Mouse (Mus musculus) brain, embryonic 14.5 days (tissue): ENCODE data around the gene Ldlrad2. TPM values are rescaled to one million over a fixed set of nuclear protein-coding genes. Genes with fewer than 3 reads are reported as not detected.

Source experiments
- DNase-seq: peaks from one replicate; pipeline ENCODE4 v3.0.0-alpha.2; 2011; ENCODE audit warnings: low read depth
- CTCF ChIP-seq: fragments of 200-500 bp; IDR thresholded peaks from 2 replicates; pipeline ENCODE4 v1.5.1; 2012; ENCODE audit warnings: inconsistent platforms, mild to moderate bottlenecking, moderate library complexity, borderline replicate concordance; ENCODE audit not compliant: insufficient read depth, insufficient read length; ENCODE audit errors: extremely low read depth
- POLR2A ChIP-seq: fragments of 200-500 bp; IDR thresholded peaks from 2 replicates; pipeline ENCODE4 v1.6.1; 2012; ENCODE audit warnings: mild to moderate bottlenecking, inconsistent platforms, borderline replicate concordance; ENCODE audit not compliant: poor library complexity, insufficient read depth, insufficient read length, severe bottlenecking; ENCODE audit errors: extremely low read depth
- polyA plus RNA-seq: library from polyadenylated mRNA; depleted of rRNA; stranded (reverse); fragments of >200 nt; gene quantifications from 2 replicates; pipeline ENCODE4 v1.2.3, GENCODE M21; 2012; rRNA removed

The Ldlrad2 gene
- polyA plus RNA-seq, 1 experiment: not detected

GRCm38 (mm10) chr4:137545568-137545967 lies 28.8 kb downstream of the Ldlrad2 start:
- TF ChIP-seq CTCF (no peak), POLR2A (no peak)
- DNase-seq: no peak

- TF ChIP-seq CTCF (no peak), POLR2A (no peak)
- no peak for DNase-seq
These were observed 31.4 kb downstream of the Ldlrad2 start for GRCm38 (mm10) chr4:137542968-137543367.

- DNase-seq: peak; percentile 5
- TF ChIP-seq CTCF (no peak), POLR2A (no peak)
These were observed 34.0 kb downstream of the Ldlrad2 start for GRCm38 (mm10) chr4:137540356-137540755.

- TF ChIP-seq CTCF (no peak), POLR2A (no peak)
- no peak for DNase-seq
These were observed 46.5 kb downstream of the Ldlrad2 start for GRCm38 (mm10) chr4:137527872-137528271.

GRCm38 (mm10) chr4:137527368-137527767 lies 47.0 kb downstream of the Ldlrad2 start:
- TF ChIP-seq CTCF: no peak
- no peak for TF ChIP-seq POLR2A
- DNase-seq: peak; percentile 12

GRCm38 (mm10) chr4:137525426-137525825 lies 48.9 kb downstream of the Ldlrad2 start:
- DNase-seq: no peak
- TF ChIP-seq CTCF: no peak
- TF ChIP-seq POLR2A: no peak

Other genes with a start within 250 kb of the Ldlrad2 start
- gene Cdc42, start 216.8 kb downstream of the Ldlrad2 start, polyA plus RNA-seq: 402 and 445 TPM in 2 replicates
- not detected in 2 replicates for gene Cela3a, start 164.8 kb downstream of the Ldlrad2 start, polyA plus RNA-seq
- 0.10 TPM in 1 of 2 replicates, not detected in the other for gene Cela3b, start 144.0 kb downstream of the Ldlrad2 start, polyA plus RNA-seq
- not detected in 2 replicates for gene 1700013G24Rik, start 121.3 kb downstream of the Ldlrad2 start, polyA plus RNA-seq
- 3.9 and 16.9 TPM in 2 replicates for gene Hspg2, start 105.8 kb downstream of the Ldlrad2 start, polyA plus RNA-seq
- gene Usp48, start 19.2 kb upstream of the Ldlrad2 start, polyA plus RNA-seq: 134 and 146 TPM in 2 replicates
- gene Rap1gap, start 90.2 kb upstream of the Ldlrad2 start, polyA plus RNA-seq: 83.0 and 109 TPM in 2 replicates
- gene Alpl, start 221.8 kb upstream of the Ldlrad2 start, polyA plus RNA-seq: 8.8 and 14.0 TPM in 2 replicates